Mouse (Mus musculus) E14TG2a.4 (cell line): Measurements from ENCODE around the gene Ddx56.

Source experiments
- CTCF ChIP-seq: conservative IDR thresholded peaks from 2 replicates; pipeline ENCODE4 v1.5.1; 2014; ENCODE audit warnings: low read length
- NANOG ChIP-seq: IDR thresholded peaks from 2 replicates; pipeline ENCODE4 v1.6.1; 2014; ENCODE audit warnings: borderline replicate concordance, low read length, mixed read lengths
- POU5F1 ChIP-seq: IDR thresholded peaks from 2 replicates; pipeline ENCODE4 v1.6.1; 2014; ENCODE audit warnings: low read length, borderline replicate concordance

DNA sequence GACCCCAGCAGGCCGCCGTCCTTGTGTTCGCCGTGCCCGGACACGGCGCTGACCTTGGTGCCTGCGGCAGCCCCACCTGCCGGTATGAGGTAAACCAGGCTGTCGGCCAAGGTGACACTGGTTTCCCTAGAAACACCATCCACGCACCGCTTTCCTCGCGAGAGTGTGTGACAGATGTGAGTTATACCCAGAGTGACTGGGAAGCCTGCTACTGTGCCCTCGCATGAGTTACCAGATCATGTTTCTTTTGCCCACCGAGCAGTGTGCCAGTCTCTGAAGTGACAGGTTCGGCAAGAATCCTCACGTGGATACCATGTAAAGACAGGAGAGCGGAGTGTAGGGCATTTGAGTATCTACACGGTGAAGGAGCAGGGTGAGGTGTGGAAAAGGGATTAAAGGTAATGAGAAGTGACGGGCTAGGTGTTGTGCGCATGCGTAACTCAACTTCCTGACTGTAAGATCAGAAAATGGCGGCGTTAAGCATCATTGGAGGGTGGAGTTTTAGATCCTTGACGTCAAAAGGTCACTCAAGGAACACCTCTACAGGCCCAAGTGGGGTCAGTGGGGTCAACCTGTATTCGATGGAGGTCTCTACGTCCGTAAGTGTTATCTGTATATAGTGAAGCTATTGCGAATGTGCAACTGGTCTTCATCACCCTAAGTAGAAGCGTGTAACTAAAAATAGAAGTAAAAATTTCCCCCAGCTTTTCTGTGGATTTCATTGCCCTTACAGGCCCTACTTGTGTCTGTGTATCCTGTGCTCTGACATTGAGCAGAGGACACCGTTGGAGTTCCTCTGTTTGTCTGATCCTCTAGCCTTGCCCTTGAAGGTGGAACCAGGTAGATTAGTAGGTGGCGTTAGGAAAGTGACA lies 24.8 kb upstream of the Ddx56 start:
- no peak; the same call in 1 of the 2 replicates for TF ChIP-seq NANOG
- no peak for TF ChIP-seq CTCF
- TF ChIP-seq POU5F1, result no peak
